Mouse (Mus musculus) forebrain, embryonic 16.5 days (tissue): Measurements from ENCODE around the gene Anapc11. TPM values are rescaled to one million over a fixed set of nuclear protein-coding genes. Genes with fewer than 3 reads are reported as not detected.
A peak's percentile ranks its signal among the peaks of the same experiment; 100 is the strongest.

Experiments used
- ATAC-seq: fragments of 200-750 bp; cut with Nextera tagmentation; 2 replicates; pipeline ENCODE4 v1.8.0; 2017; ENCODE audit warnings: mild to moderate bottlenecking, moderate library complexity
- H3K27ac ChIP-seq: fragments of 300-500 bp; sonication (generic); 2 replicates; pipeline ENCODE4 v1.5.1; 2014; ENCODE audit warnings: low read length, control low read depth
- H3K27me3 ChIP-seq: fragments of 300-500 bp; sonication (generic); replicated peaks from 2 replicates; pipeline ENCODE4 v1.6.1; 2014; ENCODE audit warnings: low read length; ENCODE audit not compliant: control insufficient read depth, insufficient read depth
- H3K36me3 ChIP-seq: fragments of 300-500 bp; sonication (generic); 2 replicates; pipeline ENCODE4 v1.6.1; 2014; ENCODE audit not compliant: control insufficient read depth, insufficient read depth
- H3K4me1 ChIP-seq: fragments of 300-500 bp; sonication (generic); replicated peaks from 2 replicates; pipeline ENCODE4 v1.6.1; 2014; ENCODE audit warnings: low read length; ENCODE audit not compliant: control insufficient read depth, insufficient read depth
- H3K4me2 ChIP-seq: fragments of 300-500 bp; sonication (generic); 2 replicates; pipeline ENCODE4 v1.6.1; 2014; ENCODE audit warnings: mild to moderate bottlenecking, low read length, control low read depth
- H3K4me3 ChIP-seq: fragments of 300-500 bp; sonication (generic); replicated peaks from 2 replicates; pipeline ENCODE4 v1.5.1; 2014; ENCODE audit warnings: mild to moderate bottlenecking, low read length, control low read depth
- H3K9ac ChIP-seq: fragments of 300-500 bp; sonication (generic); replicated peaks from 2 replicates; pipeline ENCODE4 v1.6.1; 2014; ENCODE audit warnings: low read depth, low read length, control low read depth
- H3K9me3 ChIP-seq: fragments of 300-500 bp; sonication (generic); 2 replicates; pipeline ENCODE4 v1.6.1; 2016; ENCODE audit warnings: low read length; ENCODE audit not compliant: control insufficient read depth
- WGBS: fragments of 180-500 bp; shearing (Covaris S2); extraction: QIAGEN DNeasy Blood & Tissue Kit; methylation state at CpG from one replicate; pipeline ENCODE4 v1.1.7; 2014; 5-methylcytosine and 5-hydroxymethylcytosine counted together
- polyA plus RNA-seq: library from polyadenylated mRNA; unstranded; fragments of >200 nt; fragmentation: Nextera tagmentation; extraction: Ambion mirVana; gene quantifications from 2 replicates; pipeline ENCODE4 v1.2.1, GENCODE M21; 2015

The Anapc11 gene
- polyA plus RNA-seq, 1 experiment from 2014 or later: 192 TPM

- peaks cover 23% of the 10 kb centered on the region for H3K36me3 ChIP-seq
- no peak for ATAC-seq
- no peak overlapping the region for H3K4me2 ChIP-seq
- WGBS: 77% methylated on average over 9 of the region's 9 CpGs
- no peaks in the 10 kb centered on the region for H3K9me3 ChIP-seq
- peaks cover 9% of the 10 kb centered on the region for H3K4me1 ChIP-seq
- H3K27ac ChIP-seq: no peak overlapping the region
- no peak overlapping the region for H3K9ac ChIP-seq
- H3K4me3 ChIP-seq: no peak overlapping the region
- H3K27me3 ChIP-seq: peaks cover 3% of the 10 kb centered on the region
Observed at GRCm38 (mm10) chr11:120610477-120611046, 12.3 kb downstream of the Anapc11 start.

- no peak overlapping the region for H3K4me2 ChIP-seq
- H3K9me3 ChIP-seq: no peaks in the 10 kb centered on the region
- H3K9ac ChIP-seq: no peak overlapping the region
- no peak for ATAC-seq
- no peak overlapping the region for H3K4me3 ChIP-seq
- H3K4me1 ChIP-seq: peaks cover 25% of the 10 kb centered on the region
- peaks cover 3% of the 10 kb centered on the region for H3K27me3 ChIP-seq
- H3K27ac ChIP-seq: no peak overlapping the region
- peaks cover 18% of the 10 kb centered on the region for H3K36me3 ChIP-seq
- 39% methylated on average over 6 of the region's 6 CpGs for WGBS
Observed at GRCm38 (mm10) chr11:120612763-120613162, 14.5 kb downstream of the Anapc11 start.

GRCm38 (mm10) chr11:120613481-120613972 lies 15.3 kb downstream of the Anapc11 start:
- Histone ChIP-seq H3K27ac (no peak overlapping the region), H3K4me3 (no peak overlapping the region), H3K9ac (no peak overlapping the region), H3K4me2 (no peak overlapping the region), H3K27me3 (peaks cover 3% of the 10 kb centered on the region), H3K9me3 (no peaks in the 10 kb centered on the region), H3K4me1 (peaks cover 20% of the 10 kb centered on the region), H3K36me3 (peaks cover 21% of the 10 kb centered on the region)
- ATAC-seq: no peak
- WGBS: 90% methylated on average over 10 of the region's 10 CpGs

GRCm38 (mm10) chr11:120613976-120614375 lies 15.8 kb downstream of the Anapc11 start:
- ATAC-seq: no peak
- Histone ChIP-seq H3K4me3 (no peak overlapping the region), H3K9me3 (no peaks in the 10 kb centered on the region), H3K4me1 (peaks cover 17% of the 10 kb centered on the region), H3K36me3 (peaks cover 22% of the 10 kb centered on the region), H3K27me3 (peaks cover 3% of the 10 kb centered on the region), H3K27ac (no peak overlapping the region), H3K9ac (no peak overlapping the region), H3K4me2 (no peak overlapping the region)
- WGBS: 85% methylated on average over 8 of the region's 8 CpGs

GRCm38 (mm10) chr11:120615167-120615566 lies 16.9 kb downstream of the Anapc11 start:
- H3K9ac ChIP-seq: no peak overlapping the region
- peaks cover 24% of the 10 kb centered on the region for H3K36me3 ChIP-seq
- WGBS: 94% methylated on average over 6 of the region's 6 CpGs

GRCm38 (mm10) chr11:120615606-120616203 lies 17.5 kb downstream of the Anapc11 start:
- Histone ChIP-seq H3K4me1 (peaks cover 17% of the 10 kb centered on the region), H3K9ac (no peak overlapping the region), H3K9me3 (no peaks in the 10 kb centered on the region), H3K36me3 (peaks cover 27% of the 10 kb centered on the region), H3K27ac (no peak overlapping the region), H3K4me2 (no peak overlapping the region), H3K27me3 (no peaks in the 10 kb centered on the region), H3K4me3 (no peak overlapping the region)
- 93% methylated on average over 11 of the region's 11 CpGs for WGBS
- no peak for ATAC-seq

More at GRCm38 (mm10) chr11:120615167-120615566, 16.9 kb downstream of the Anapc11 start:
- no peak overlapping the region for H3K4me3 ChIP-seq
- peaks cover 17% of the 10 kb centered on the region for H3K4me1 ChIP-seq
- H3K27ac ChIP-seq: no peak overlapping the region
- no peaks in the 10 kb centered on the region for H3K27me3 ChIP-seq
- no peaks in the 10 kb centered on the region for H3K9me3 ChIP-seq
- no peak overlapping the region for H3K4me2 ChIP-seq
- no peak for ATAC-seq

- Histone ChIP-seq H3K4me1 (peaks cover 17% of the 10 kb centered on the region), H3K9ac (peak overlapping the region; percentile 78), H3K4me2 (peak overlapping the region; percentile 62), H3K9me3 (no peaks in the 10 kb centered on the region), H3K27me3 (no peaks in the 10 kb centered on the region), H3K27ac (peak overlapping the region; percentile 33; the same call in 1 of the 2 replicates), H3K4me3 (peak overlapping the region; percentile 67), H3K36me3 (peaks cover 22% of the 10 kb centered on the region)
- 44% methylated on average over 4 of the region's 4 CpGs for WGBS
- no peak for ATAC-seq
Observed at GRCm38 (mm10) chr11:120616617-120617294, 18.5 kb downstream of the Anapc11 start.

GRCm38 (mm10) chr11:120617519-120618112 lies 19.4 kb downstream of the Anapc11 start, which contains the start of gene Pcyt2:
Gene Pcyt2, minus strand, starts transcription at chr11:120617936.
- peak; percentile 96 for ATAC-seq
- peaks cover 22% of the 10 kb centered on the region for H3K36me3 ChIP-seq
- WGBS: under 1% methylated on average over 56 of the region's 56 CpGs

More at GRCm38 (mm10) chr11:120617519-120618112, 19.4 kb downstream of the Anapc11 start, which contains the start of gene Pcyt2:
- no peaks in the 10 kb centered on the region for H3K9me3 ChIP-seq
- H3K27me3 ChIP-seq: no peaks in the 10 kb centered on the region
- peak within 1 kb of the TSS; percentile 78 for H3K9ac ChIP-seq
- H3K4me2 ChIP-seq: peak within 1 kb of the TSS; percentile 62
- H3K4me1 ChIP-seq: peaks cover 17% of the 10 kb centered on the region
- H3K27ac ChIP-seq: peak within 1 kb of the TSS; percentile 67
- peak within 1 kb of the TSS; percentile 67 for H3K4me3 ChIP-seq
